Mouse (Mus musculus): Measurements from ENCODE around the gene Ccdc102a.

DNA sequence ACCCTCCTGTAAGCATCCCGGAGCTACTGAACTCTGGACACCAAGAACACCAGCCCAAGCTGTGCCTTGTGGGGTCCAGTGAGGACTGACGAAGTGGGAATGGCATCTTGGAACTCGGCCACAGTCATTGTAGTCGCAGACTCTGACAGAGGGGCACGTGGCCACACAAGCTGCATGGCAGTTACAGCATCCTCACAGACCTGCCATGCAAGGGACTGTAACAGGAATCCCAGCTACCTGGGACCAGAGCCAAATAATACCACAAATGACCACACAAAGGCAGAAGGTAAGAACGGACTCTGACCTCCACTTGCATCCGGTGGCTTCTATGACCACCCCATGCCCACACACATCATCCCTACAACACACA, 36.5 kb upstream of the Ccdc102a start:
- TF ChIP-seq GATA1 (IDR thresholded peaks at IDR 0.05; ENCODE audit: low read length): no peak
- TF ChIP-seq TAL1 (IDR thresholded peaks at IDR 0.05; ENCODE audit: low read length): no peak
